Mouse (Mus musculus) T-helper 1 cell (primary cell): ENCODE measurements at regions not wholly inside any gene's neighbourhood (a gene's known extent, or its start where the extent isn't known, plus 50 kb on each side); places are given as distances from the start of the nearest gene placed in this dataset.

Experiments used
- in situ Hi-C: fragments of 300-600 bp; cut with MboI, MseI; formaldehyde crosslinking; loops from one replicate; pipeline ENCODE4 v1.15.1; 2025; ENCODE audit warnings: high pct_unique_total_duplicates

DNA sequence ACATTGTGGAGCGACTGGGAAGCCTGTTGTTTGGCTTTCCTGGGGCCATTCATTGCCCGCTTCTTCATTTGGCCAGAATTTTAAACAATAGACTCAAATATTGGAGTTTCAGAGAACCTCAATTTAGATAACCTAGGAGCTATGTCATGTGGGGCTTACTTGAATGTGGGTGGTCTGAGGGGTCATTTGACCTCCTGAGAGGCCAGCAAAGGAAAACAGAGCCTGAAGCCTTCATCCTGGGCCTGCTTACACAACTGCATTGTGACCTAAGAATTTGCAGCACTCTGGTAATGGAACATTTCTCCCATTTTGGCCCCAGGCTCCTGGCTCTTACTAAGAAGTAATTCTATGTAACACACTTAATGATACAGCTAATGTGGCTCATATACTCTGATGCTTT is 348.2 kb downstream of the Fat4 start:
- in situ Hi-C loops = no loop called here

DNA sequence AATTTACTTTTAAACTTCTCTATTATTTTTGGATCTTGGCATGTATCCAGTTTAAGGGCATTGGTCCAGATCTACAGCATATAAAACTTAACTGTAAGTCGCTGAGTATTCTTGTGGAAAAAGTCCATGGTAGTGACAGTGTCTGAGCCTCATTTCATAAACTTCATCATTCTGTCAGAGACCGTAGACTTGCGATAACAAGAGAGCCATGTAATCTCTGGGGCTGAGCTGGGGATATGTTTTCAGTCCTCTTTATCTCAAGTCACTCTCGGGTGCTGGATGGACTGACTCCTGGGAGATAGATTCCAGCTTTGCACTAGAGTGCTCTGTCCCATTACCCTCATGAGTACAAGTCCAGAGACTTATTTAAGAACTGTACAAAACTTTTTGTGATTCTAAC is 362.0 kb downstream of the Fat4 start:
- in situ Hi-C loops = no loop called here

DNA sequence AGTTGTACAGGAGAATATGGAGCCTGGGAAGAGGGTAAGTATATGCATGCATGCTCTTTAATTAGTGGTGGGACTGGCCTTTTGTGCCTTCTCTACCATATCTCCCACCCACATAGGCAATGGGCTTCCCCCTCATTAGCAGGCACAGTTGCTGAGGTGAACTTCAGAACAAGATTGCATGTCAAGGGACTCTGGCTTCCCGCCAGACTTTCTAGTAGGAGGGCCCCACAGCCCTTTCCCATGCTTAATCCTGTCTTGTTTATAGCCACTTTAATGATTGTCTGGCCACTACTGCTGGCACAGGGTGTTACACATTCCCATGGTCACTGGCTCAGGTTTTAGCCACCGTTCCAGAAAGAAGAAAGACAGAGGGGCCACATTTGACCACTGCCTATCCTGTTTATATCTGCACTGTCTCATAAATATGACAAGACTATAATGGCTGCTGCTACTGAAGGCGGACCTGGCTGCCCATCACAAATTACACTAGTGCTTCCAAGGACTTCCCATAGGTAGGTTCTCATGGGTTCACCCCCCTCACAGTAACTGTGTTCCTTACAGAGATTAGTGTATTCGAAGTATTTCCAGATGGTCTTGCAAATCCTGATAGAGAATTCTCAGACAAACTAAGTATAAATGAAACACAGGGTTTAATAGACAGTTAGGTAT is 362.6 kb downstream of the Fat4 start:
- in situ Hi-C loops = no loop called here

DNA sequence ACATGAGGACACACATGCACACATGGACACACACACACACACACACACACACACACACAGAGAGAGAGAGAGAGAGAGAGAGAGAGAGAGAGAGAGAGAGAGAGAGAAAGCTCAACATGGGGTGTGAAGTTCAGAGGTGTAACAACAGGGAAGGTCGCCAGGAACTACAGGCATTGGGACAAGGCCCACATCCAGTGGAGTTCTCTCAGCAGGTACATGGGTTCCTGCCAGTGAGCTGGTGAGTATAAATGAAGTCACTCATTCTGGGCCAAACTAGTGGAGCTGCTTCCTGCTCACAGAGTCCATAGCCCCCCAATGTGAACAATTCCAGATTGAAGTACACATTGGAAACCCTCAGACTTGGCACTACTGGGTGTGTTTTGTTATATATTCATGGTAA is 366.3 kb downstream of the Fat4 start:
- in situ Hi-C loops = no loop called here

DNA sequence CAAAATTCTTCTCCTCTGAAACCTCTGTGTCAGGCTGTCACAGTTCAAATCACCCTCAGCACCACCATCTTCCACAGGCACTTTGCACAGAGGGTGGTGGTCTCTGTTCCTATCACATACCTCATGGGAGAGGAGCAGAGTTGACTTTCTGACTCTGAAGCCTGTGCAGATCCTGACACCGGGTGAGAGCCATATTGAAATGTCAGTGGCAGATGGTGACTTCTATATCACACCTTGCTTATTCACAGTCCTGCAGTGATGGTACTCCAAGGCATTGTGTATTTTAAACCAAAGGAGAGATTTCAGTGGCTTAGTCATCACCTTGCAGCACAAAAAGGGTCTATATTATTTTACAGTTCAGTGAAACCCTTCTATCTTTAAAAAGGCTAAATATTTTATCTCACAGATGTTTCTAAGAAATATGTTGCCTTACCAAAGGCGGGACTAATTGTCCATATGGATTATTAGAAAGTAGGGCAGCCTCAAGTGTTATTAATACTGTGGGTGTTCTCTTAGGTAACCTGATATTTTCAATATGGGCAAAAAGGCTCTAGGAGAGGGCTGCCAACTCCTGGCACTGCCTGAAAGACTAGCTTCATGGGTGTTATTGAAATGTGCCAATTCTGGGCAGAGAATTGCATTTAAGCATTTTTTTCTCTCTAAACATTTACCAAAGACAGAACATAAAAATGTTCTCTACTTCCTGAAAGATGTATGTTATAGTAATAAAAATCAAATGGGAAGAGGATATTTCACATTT is 378.1 kb downstream of the Fat4 start:
- in situ Hi-C loops = no loop called here

DNA sequence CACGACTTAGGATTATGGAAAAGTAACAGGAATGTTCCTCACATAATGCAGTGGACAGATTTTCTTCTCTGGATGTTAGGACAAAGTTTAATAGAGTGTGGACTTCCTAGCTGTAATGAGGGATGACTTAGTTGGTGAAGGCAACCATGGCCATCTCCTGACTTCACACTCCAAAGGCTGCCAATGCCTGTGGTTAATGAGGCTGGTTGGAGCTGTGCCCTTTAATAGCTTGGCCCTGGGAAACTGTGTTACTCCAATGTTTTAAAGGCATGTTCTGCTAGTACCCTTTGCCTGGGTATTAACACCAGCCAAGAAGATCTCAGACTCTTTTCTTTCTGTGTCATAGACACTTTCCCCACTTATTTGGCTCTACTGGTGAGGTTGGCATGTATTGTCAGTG is 378.9 kb downstream of the Fat4 start:
- in situ Hi-C loops = no loop called here

DNA sequence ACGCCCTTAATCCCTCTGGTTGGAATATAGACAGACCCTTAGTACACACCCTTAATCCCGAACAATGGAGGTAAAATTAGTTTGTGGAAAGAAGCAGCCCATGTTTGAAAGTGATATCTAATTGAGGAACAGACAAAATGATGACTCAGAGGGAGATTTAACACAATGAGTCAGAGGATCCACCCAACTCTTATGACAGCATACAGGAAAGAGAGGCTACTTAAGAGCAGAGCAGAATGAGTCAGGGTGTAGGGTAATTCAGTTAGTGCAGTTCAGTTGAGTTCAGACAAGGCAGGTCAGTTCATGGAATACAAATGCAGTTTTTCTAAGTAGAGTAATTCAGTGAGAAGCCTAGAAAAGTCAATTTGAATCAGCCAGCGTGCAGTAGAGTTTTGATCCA is 382.6 kb downstream of the Fat4 start:
- in situ Hi-C loops = no loop called here

DNA sequence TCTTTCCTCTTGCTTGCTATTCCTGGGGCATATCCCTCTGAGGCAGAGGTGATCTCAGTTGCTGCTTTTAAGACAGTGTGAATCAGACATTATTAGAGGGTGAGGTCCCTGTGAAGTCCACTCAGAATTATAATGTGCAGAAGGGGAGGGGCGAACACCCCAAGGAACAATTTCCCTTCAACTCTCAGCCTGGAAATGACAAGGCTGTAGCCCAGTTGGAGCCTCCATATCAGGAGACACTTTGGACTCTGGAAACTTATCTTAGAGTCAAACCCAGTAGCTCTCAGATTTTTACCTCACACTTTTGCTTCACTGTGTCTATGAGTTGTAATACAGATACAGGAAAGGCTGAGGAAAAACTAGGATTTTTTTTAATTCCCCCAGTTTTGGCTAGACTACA is 385.9 kb downstream of the Fat4 start:
- in situ Hi-C loops = no loop called here

DNA sequence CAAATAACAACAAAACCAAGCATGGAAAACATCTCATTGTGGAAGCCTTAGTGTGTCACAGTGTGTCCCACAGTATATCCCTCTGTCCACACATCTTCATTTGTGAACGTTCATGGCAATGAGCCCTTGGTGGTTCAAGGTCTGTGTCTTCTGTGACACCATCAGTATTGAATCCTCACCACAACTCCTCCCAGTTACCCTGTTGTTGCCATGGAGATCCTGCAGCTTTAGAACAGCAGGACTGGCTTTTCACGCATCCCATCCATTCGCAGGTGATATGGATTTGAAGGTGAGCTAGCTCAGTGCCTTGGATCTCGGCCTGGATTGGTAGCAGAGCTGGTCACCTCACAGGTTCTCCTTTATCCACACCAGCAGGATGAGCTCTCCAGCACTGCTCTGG is 390.2 kb downstream of the Fat4 start:
- in situ Hi-C loops = no loop called here

DNA sequence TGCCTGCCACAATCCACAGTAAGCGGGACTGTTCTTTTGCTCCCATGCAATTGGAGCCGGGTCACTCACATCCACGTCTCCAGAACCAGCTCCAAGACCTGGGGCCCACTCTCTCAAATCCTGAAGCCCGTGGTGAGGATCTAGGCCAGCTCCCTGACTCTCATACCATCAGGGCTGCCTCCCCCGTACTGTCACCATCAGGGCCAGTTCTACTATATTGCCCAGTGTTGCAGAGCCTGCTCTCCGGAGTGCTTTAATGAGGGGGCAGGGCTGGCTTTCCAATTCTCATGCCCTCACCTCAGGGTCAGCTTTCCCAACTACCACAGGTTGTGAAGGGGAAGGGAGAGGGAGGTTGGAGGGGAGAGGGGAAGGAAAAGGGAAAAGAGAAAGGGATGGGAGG is 390.6 kb downstream of the Fat4 start:
- in situ Hi-C loops = no loop called here

DNA sequence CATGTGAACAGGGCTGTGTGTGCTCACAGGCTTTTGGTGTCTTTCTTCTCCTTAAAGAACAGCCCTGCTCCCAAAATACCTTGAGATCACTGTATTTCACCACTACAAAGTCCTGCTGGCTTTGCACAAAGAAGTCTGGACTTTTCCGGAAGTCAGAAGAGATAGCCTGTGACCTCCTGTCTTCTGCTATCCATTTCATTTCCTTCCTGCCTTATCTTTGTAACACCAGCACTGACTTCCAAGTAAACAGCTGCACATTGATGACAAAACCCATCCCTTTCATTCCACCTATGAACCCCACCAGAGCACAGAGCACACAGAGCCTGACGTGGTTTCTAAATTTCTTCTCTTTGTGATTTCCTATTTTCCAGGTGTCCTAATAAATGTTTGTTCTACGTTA is 408.5 kb downstream of the Fat4 start:
- in situ Hi-C loops = no loop called here

DNA sequence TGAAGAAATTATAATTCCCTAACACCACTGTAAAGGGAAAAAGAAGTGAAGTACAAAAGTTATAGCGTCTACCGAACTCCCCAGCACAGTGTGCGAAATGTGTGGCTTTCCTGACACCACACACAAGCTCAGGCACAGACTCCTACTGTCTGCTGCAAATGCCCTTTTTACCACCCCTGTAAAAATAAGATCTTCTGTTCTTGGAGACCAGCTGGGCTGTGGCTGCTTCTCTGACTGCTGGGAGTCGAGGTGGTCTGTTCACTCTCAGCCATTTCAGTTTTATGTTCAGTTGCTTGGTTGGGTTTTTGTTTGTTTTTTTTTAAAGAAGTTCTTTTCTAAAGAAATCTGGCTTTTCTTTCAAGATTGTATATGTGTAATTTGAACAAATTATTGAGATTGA is 409.5 kb downstream of the Fat4 start:
- in situ Hi-C loops = no loop called here

DNA sequence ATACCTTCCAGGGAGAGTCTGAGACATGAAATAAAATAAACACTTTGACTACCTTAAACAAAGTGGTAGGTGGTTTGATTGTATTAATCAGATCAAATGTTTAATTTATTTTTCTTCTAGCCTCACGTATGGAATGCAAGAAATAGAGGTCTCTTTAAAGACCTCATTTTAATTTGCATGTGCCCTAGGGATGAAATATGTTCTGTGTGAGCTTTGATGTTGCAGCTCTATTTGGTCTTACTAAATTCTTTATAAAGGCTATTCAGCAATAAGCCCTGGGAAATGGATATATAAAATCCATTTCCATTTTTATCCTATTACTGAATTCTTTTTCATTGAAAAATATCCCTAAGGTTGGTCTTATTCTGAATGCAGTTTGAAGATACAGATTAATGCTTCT is 422.7 kb downstream of the Fat4 start:
- in situ Hi-C loops = no loop called here

DNA sequence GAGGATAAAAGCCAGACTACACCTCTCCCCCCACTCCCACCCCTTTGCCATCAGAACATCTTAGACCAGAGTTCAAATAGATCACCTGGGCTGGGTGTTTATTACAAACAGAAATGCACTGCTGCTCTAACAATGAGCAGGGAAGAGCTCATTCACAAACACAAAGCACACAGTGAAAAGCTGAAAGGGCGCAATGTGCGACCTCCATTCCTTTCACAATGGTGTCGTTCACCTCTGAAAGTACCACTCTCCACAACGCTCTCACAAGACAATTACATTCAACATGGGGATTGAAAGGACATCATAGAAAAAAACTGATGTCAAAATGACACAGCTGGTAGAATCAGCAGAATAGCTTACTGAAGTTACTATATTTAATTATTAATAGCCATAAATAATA is 426.8 kb downstream of the Fat4 start:
- in situ Hi-C loops = no loop called here

DNA sequence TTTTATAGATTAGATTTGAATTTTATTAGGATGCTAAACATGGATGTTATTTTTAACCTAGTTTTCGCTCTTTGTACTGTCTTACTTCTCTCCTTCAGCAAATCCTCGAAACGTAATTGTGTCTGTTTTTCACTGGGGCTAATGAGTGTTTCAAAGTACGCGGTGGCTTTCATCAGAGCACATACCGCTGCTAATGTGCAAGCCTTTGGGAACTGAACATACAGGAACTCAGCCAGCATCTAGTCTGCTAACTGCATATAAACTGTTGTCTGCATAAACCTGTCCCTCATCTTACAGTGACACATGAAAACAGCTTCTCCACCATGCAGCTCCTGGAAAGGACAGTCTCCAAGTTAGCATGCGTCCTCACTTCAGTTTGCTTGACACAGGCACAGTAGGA is 434.1 kb downstream of the Fat4 start:
- in situ Hi-C loops = no loop called here

DNA sequence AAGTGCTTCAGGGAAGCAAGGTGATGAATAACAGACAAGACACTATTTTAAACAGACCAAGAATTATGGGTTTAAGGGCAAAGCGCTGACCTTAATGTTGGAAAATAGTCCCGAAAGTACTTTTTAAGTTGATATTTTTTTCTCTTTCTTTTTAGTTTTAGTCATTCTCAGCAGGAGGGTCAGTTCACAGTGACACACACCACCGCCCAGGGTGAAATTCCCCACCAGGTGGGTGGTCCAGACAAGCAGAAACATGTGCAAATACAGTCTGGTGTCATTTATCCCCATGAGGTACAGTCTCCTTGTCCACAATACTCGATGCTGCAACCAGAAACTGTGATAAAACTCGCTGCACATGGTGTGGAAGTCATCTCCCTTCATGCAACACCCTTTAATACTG is 435.5 kb downstream of the Fat4 start:
- in situ Hi-C loops = no loop called here

DNA sequence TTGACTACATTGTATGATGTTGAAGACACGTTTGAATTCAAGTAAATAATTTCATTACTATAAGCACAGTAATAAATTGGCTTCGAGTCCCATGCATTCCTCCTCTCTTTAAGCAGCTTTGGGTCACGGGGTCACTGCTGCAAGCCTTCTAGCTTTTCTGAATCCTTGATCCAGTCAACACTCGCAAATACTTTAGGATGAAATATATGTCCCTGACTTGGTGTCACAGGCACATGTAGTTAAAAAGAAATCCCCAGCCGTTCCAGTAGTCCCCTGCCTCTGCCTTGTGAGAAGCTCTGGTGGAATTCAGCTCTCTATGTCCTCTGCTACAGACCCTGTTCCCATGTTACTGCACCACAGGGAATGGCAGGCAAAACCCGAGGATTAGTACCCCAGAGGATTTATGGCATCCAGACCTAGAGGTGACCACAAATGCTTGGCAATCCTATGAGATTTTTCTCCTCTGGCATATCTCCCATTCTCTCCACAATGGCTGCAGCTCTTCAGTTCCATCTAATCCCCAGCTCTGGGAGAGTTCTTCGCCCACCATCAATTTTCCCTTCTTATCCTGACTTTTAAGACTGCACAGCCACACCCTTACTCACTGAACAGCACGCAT is 449.0 kb downstream of the Fat4 start:
- in situ Hi-C loops = no loop called here

DNA sequence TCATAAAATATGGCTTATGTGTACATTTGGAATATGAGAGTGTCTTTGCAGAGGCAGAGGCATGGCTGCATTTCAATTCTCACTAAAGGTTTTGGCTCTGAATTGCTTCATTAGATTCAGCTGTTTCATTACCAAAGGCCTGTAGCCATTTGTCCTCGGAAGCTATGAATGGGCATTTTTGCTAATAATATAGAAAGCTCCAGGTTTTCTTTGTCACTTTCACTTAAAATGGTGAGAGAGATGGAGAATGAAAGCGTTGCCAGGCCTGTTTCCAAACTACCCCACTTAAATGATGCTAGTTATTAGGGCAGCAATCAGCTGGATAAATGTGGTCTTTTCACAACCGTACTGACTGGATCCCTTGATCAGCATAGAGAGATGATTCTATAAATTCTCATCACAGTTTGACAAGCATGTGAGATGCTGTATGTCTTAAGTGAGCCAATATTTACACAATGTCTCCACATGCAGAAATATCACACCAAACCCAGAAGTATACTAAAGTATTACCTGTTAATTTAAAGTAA is 454.5 kb downstream of the Fat4 start:
- in situ Hi-C loops = no loop called here

DNA sequence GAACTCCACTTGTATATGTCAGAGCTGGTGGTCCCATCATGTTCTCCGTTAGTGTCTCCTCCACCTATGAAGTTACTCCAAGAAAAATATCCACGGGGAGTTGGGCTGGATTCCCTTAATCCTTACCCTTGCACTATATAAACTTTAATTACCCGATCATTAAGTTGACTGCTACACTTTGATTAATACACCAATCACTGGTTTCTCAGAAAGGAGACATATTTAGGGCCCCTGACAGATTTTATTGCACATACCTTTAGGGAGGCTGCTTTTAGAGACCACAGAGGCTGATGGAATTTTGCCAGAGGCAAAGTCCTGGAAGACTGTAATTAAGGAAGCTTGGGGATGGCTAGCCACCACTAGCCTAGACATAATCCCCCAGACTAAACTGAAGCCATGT is 457.3 kb downstream of the Fat4 start:
- in situ Hi-C loops = no loop called here

DNA sequence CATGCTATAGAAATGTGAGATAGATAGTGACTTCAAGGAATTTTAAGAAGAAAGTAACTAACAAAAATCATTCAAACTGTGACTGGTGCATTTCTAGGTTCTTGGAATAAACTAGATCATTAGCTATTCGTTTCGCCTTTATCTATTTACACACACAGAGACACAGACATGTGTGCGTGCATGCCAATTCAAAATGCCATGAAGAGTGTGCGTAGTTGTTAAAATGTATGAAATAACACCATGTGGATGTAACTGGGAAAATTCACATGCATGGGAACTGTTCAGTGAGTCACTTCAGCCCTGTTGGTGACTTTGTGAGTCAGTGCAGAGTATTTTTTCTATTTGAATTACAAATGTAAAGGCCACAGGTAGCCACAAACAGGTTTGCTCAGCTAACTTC is 460.8 kb downstream of the Fat4 start:
- in situ Hi-C loops = no loop called here

DNA sequence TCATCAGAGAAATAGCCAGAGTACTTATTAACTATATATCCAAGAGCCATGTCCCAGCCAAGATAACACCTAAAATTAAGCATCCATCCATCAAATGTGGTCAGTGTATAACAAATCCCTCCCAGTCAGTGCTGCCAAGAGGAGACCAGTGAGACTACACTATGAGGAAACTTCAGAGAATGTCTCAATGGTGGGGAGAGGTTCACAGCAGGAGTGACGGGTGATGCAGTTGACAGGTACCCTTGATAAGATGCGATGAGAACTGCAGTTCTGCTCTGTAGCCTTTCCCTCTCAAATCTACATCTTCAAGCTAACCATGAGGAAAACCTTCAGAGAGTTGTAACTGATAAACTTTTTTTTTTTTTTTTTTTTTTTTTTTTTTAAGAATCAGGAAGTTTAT is 470.3 kb downstream of the Fat4 start:
- in situ Hi-C loops = no loop called here

DNA sequence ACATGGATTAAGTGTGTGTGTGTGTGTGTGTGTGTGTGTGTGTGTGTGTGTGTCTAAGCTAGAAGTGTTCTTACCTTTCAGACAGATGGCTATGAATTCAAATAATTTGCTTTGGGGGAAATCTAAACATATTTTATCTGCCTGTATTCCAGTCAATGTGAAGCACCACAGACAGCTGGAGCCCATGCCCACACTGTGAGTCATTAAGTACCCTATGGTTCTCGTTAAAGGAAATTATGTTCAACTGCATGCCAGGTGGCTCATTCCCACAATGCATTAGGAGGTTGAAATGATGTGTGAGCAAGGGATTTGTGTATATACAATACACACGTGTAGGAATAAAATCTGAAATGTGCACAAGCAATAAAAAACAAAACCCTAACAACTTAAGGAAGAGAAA is 473.5 kb downstream of the Fat4 start:
- in situ Hi-C loops = no loop called here

DNA sequence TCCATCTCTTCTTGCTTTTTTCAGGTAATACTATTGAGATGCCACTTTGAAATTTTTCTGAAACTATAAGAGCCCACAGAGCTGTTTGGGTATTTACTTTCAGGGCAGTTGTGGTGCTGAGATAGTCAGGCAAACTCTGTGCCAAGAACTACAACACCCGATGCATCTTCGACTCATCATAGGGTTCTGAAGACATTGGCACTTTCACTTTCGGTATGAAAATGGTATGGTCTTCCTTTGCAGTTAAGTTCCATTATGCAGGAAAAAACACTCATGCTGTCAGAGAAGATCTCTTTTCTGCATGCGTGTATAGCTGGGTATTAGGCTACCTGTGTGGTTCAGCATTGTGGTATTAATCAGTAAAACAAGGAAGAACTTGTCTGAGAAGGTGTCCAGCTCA is 484.2 kb downstream of the Fat4 start:
- in situ Hi-C loops = no loop called here
